Mouse (Mus musculus) forebrain, embryonic 10.5 days (tissue): ENCODE measurements around the gene Ddb1. TPM values are rescaled to one million over a fixed set of nuclear protein-coding genes. Genes with fewer than 3 reads are reported as not detected.
A peak's percentile ranks its signal among the peaks of the same experiment; 100 is the strongest.

Experiments used
- DNase-seq: peaks from one replicate; pipeline ENCODE4 v3.0.0-alpha.2; 2017; ENCODE audit warnings: low spot score; ENCODE audit errors: extremely low spot score
- H3K27ac ChIP-seq: fragments of 300-500 bp; sonication (generic); 2 replicates; pipeline ENCODE4 v1.5.1; 2016; ENCODE audit warnings: mild to moderate bottlenecking
- H3K27me3 ChIP-seq: fragments of 300-500 bp; sonication (generic); 2 replicates; pipeline ENCODE4 v1.6.1; 2016; ENCODE audit warnings: mild to moderate bottlenecking; ENCODE audit not compliant: poor library complexity, severe bottlenecking
- H3K36me3 ChIP-seq: fragments of 300-500 bp; sonication (generic); replicated peaks from 2 replicates; pipeline ENCODE4 v1.6.1; 2016; ENCODE audit warnings: mild to moderate bottlenecking, moderate library complexity
- H3K4me1 ChIP-seq: fragments of 300-500 bp; sonication (generic); 2 replicates; pipeline ENCODE4 v1.6.1; 2016
- H3K4me3 ChIP-seq: fragments of 300-500 bp; sonication (generic); 2 replicates; pipeline ENCODE4 v1.5.1; 2016; ENCODE audit warnings: mild to moderate bottlenecking, moderate library complexity
- H3K9me3 ChIP-seq: fragments of 300-500 bp; sonication (generic); 2 replicates; pipeline ENCODE4 v1.6.1; 2016; ENCODE audit warnings: mild to moderate bottlenecking, moderate library complexity
- whole genome bisulfite sequencing: fragments of 180-500 bp; shearing (Covaris S2); methylation state at CpG from one replicate; pipeline ENCODE4 v1.1.7; 2016; 5-methylcytosine and 5-hydroxymethylcytosine counted together
- polyA plus RNA-seq: library from polyadenylated mRNA; unstranded; fragments of >200 nt; fragmentation: Nextera tagmentation; extraction: Ambion mirVana; gene quantifications from 2 replicates; pipeline ENCODE4 v1.2.1, GENCODE M21; 2016

The Ddb1 gene
- polyA plus RNA-seq, 1 experiment from 2014 or later = 471 TPM

- no peak overlapping the region for H3K27ac ChIP-seq
- no peaks in the 10 kb centered on the region for H3K27me3 ChIP-seq
- H3K4me1 ChIP-seq = peaks cover 30% of the 10 kb centered on the region
- H3K9me3 ChIP-seq = no peaks in the 10 kb centered on the region
- DNase-seq = no peak
- H3K36me3 ChIP-seq = peaks cover 10% of the 10 kb centered on the region
- WGBS = 82% methylated on average over 3 of the region's 3 CpGs
- no peak overlapping the region for H3K4me3 ChIP-seq
These were observed 25.0 kb upstream of the Ddb1 start for GRCm38 (mm10) chr19:10580102-10580501.

GRCm38 (mm10) chr19:10580761-10581160, 24.4 kb upstream of the Ddb1 start:
- DNase-seq = no peak
- H3K4me3 ChIP-seq = no peak overlapping the region
- H3K9me3 ChIP-seq = no peaks in the 10 kb centered on the region
- H3K27me3 ChIP-seq = no peaks in the 10 kb centered on the region
- peaks cover 7% of the 10 kb centered on the region; the same call in 1 of the 2 replicates for H3K36me3 ChIP-seq
- WGBS = 83% methylated on average over 3 of the region's 3 CpGs
- peaks cover 27% of the 10 kb centered on the region for H3K4me1 ChIP-seq
- no peak overlapping the region for H3K27ac ChIP-seq

- Histone ChIP-seq H3K27me3 (no peaks in the 10 kb centered on the region), H3K9me3 (no peaks in the 10 kb centered on the region), H3K4me1 (peaks cover 17% of the 10 kb centered on the region), H3K4me3 (no peak overlapping the region), H3K27ac (no peak overlapping the region), H3K36me3 (peaks cover 7% of the 10 kb centered on the region; the same call in 1 of the 2 replicates)
- no peak for DNase-seq
- WGBS = 86% methylated on average over 6 of the region's 6 CpGs
These were observed 23.1 kb upstream of the Ddb1 start for GRCm38 (mm10) chr19:10581984-10582383.

GRCm38 (mm10) chr19:10583550-10584146, 21.5 kb upstream of the Ddb1 start:
- DNase-seq = no peak
- Histone ChIP-seq H3K27me3 (no peaks in the 10 kb centered on the region), H3K4me3 (no peak overlapping the region), H3K4me1 (peaks cover 5% of the 10 kb centered on the region), H3K36me3 (peaks cover 14% of the 10 kb centered on the region; the same call in 1 of the 2 replicates), H3K9me3 (no peaks in the 10 kb centered on the region), H3K27ac (no peak overlapping the region)
- WGBS = 87% methylated on average over 7 of the region's 7 CpGs

- 90% methylated on average over 8 of the region's 8 CpGs for WGBS
- Histone ChIP-seq H3K4me3 (no peak overlapping the region), H3K9me3 (no peaks in the 10 kb centered on the region), H3K36me3 (peaks cover 15% of the 10 kb centered on the region; the same call in 1 of the 2 replicates), H3K27ac (no peak overlapping the region), H3K27me3 (no peaks in the 10 kb centered on the region), H3K4me1 (peaks cover 11% of the 10 kb centered on the region)
- no peak for DNase-seq
These were observed 20.0 kb upstream of the Ddb1 start for GRCm38 (mm10) chr19:10585112-10585511.

GRCm38 (mm10) chr19:10587231-10587630, 17.9 kb upstream of the Ddb1 start:
- WGBS = 84% methylated on average over 7 of the region's 8 CpGs
- Histone ChIP-seq H3K27me3 (no peaks in the 10 kb centered on the region), H3K9me3 (no peaks in the 10 kb centered on the region)

GRCm38 (mm10) chr19:10589127-10589857, 15.8 kb upstream of the Ddb1 start:
- Histone ChIP-seq H3K27me3 (no peaks in the 10 kb centered on the region), H3K4me3 (no peak overlapping the region), H3K27ac (peak overlapping the region; percentile 52), H3K4me1 (peaks cover 11% of the 10 kb centered on the region), H3K36me3 (peaks cover 38% of the 10 kb centered on the region), H3K9me3 (no peaks in the 10 kb centered on the region)
- DNase-seq = no peak
- 70% methylated on average over 5 of the region's 5 CpGs for WGBS

More at GRCm38 (mm10) chr19:10587231-10587630, 17.9 kb upstream of the Ddb1 start:
- no peak for DNase-seq
- H3K27ac ChIP-seq = no peak overlapping the region
- peaks cover 11% of the 10 kb centered on the region for H3K4me1 ChIP-seq
- H3K4me3 ChIP-seq = no peak overlapping the region
- H3K36me3 ChIP-seq = peaks cover 21% of the 10 kb centered on the region

GRCm38 (mm10) chr19:10590301-10590700, 14.8 kb upstream of the Ddb1 start:
- WGBS = 70% methylated on average over 3 of the region's 3 CpGs
- no peak overlapping the region for H3K4me3 ChIP-seq
- peaks cover 11% of the 10 kb centered on the region for H3K4me1 ChIP-seq
- no peak overlapping the region for H3K27ac ChIP-seq
- H3K36me3 ChIP-seq = peaks cover 48% of the 10 kb centered on the region
- H3K27me3 ChIP-seq = no peaks in the 10 kb centered on the region
- no peaks in the 10 kb centered on the region for H3K9me3 ChIP-seq
- DNase-seq = no peak

- Histone ChIP-seq H3K4me3 (no peak overlapping the region), H3K4me1 (peaks cover 11% of the 10 kb centered on the region), H3K9me3 (no peaks in the 10 kb centered on the region), H3K36me3 (peaks cover 63% of the 10 kb centered on the region), H3K27me3 (no peaks in the 10 kb centered on the region), H3K27ac (no peak overlapping the region)
- 94% methylated on average over 6 of the region's 6 CpGs for WGBS
- no peak for DNase-seq
These were observed 13.3 kb upstream of the Ddb1 start for GRCm38 (mm10) chr19:10591659-10592377.

GRCm38 (mm10) chr19:10598188-10598587, 6.9 kb upstream of the Ddb1 start:
- DNase-seq = no peak
- no peaks in the 10 kb centered on the region for H3K9me3 ChIP-seq
- WGBS = 45% methylated on average over 3 of the region's 3 CpGs
- H3K36me3 ChIP-seq = peaks cover 71% of the 10 kb centered on the region
- H3K27ac ChIP-seq = no peak overlapping the region
- no peaks in the 10 kb centered on the region for H3K27me3 ChIP-seq
- peaks cover 11% of the 10 kb centered on the region for H3K4me1 ChIP-seq
- H3K4me3 ChIP-seq = no peak overlapping the region

- no peak for DNase-seq
- Histone ChIP-seq H3K4me1 (peaks cover 26% of the 10 kb centered on the region), H3K27me3 (no peaks in the 10 kb centered on the region), H3K36me3 (peaks cover 57% of the 10 kb centered on the region), H3K27ac (no peak overlapping the region), H3K9me3 (no peaks in the 10 kb centered on the region), H3K4me3 (no peak overlapping the region)
- 97% methylated on average over 2 of the region's 2 CpGs for WGBS
These were observed 5.5 kb upstream of the Ddb1 start for GRCm38 (mm10) chr19:10599648-10600047.

GRCm38 (mm10) chr19:10602247-10602769, 2.8 kb upstream of the Ddb1 start:
- peak overlapping the region; percentile 50 for H3K4me3 ChIP-seq
- peaks cover 46% of the 10 kb centered on the region for H3K4me1 ChIP-seq
- peaks cover 37% of the 10 kb centered on the region for H3K36me3 ChIP-seq
- peak overlapping the region; percentile 96 for H3K27ac ChIP-seq
- 12% methylated on average over 6 of the region's 6 CpGs for WGBS
- H3K27me3 ChIP-seq = no peaks in the 10 kb centered on the region
- no peak for DNase-seq
- H3K9me3 ChIP-seq = no peaks in the 10 kb centered on the region
